Comparison of ENCODE assay signal across 15 mouse cellular contexts in the genomic region with DNA sequence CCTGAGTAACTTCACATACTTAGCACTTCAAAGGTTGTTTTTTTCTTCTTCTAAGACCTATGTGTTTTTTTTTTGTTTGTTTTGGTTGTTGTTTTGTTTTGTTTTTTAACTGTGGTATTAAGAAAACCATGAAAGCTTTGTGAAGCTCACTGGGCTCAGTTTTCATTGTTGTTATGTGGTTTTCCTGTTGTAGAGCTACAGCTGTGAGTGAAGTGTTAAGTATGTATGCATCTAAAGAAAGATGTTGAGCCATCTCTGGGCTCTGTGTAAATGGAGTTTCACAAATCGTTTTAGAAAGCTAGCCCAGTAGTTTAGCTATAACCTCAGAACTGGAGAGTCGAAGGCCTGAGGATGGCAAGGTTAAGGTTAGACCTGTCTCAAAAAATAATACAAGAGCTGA.
"Had no signal": no experiment of that assay in that cellular context is flagged by ENCODE, and none has a peak within 500 bp of the region (broad histone marks: within the 10 kb centered on the region; RNA-seq: fewer than 3 reads in every experiment).

No protein-coding gene starts in this region.

- H3K36me3 ChIP-seq: limb, embryonic 13.5 days; liver, embryonic 15.5 days; midbrain, embryonic 13.5 days; neural tube, embryonic 15.5 days had no signal

- H3K4me1 ChIP-seq: limb, embryonic 13.5 days; midbrain, embryonic 13.5 days; neural tube, embryonic 15.5 days had no signal

- H3K4me2 ChIP-seq: limb, embryonic 13.5 days; liver, embryonic 15.5 days; midbrain, embryonic 13.5 days; neural tube, embryonic 15.5 days had no signal

- H3K27ac ChIP-seq: kidney, postnatal 0 days; layer of hippocampus, adult 2 months; limb, embryonic 13.5 days; liver, embryonic 15.5 days; midbrain, embryonic 13.5 days; neural tube, embryonic 15.5 days had no signal

- DNase-seq: kidney, adult 11 months; kidney, adult 9 months; kidney, postnatal 4 days; left cerebral cortex, postnatal 4 days; lung, adult 2 months; lung, postnatal 36 days; right cerebral cortex, postnatal 4 days; spleen, adult 18-20 months had no signal

- ATAC-seq: lung, postnatal 0 days; midbrain, embryonic 13.5 days had no signal

- H3K9ac ChIP-seq: limb, embryonic 13.5 days; liver, embryonic 15.5 days; midbrain, embryonic 13.5 days; neural tube, embryonic 15.5 days had no signal

- H3K9me3 ChIP-seq: limb, embryonic 13.5 days; liver, embryonic 15.5 days; neural tube, embryonic 15.5 days had no signal

- H3K27me3 ChIP-seq: limb, embryonic 13.5 days; liver, embryonic 15.5 days; midbrain, embryonic 13.5 days; neural tube, embryonic 15.5 days had no signal

- H3K4me3 ChIP-seq: layer of hippocampus, adult 2 months; limb, embryonic 13.5 days; liver, embryonic 15.5 days; midbrain, embryonic 13.5 days; neural tube, embryonic 15.5 days had no signal
